Mouse (Mus musculus) embryonic facial prominence, embryonic 11.5 days (tissue): ENCODE measurements around the gene Tctex1d1. TPM values are rescaled to one million over a fixed set of nuclear protein-coding genes. Genes with fewer than 3 reads are reported as not detected.

Experiments
- ATAC-seq: fragments of 200-750 bp; cut with Nextera tagmentation; replicated peaks from 2 replicates; pipeline ENCODE4 v1.8.0; 2017; ENCODE audit warnings: low read depth; ENCODE audit not compliant: insufficient number of reproducible peaks, low FRiP score, low TSS enrichment
- DNase-seq: peaks from one replicate; pipeline ENCODE4 v3.0.0-alpha.2; 2015; ENCODE audit warnings: low spot score
- H3K27ac ChIP-seq: fragments of 300-500 bp; sonication (generic); replicated peaks from 2 replicates; pipeline ENCODE4 v1.5.1; 2014; ENCODE audit warnings: mild to moderate bottlenecking, low read depth, low read length, control low read depth
- H3K27me3 ChIP-seq: fragments of 300-500 bp; sonication (generic); 2 replicates; pipeline ENCODE4 v1.6.1; 2014; ENCODE audit warnings: mild to moderate bottlenecking, low read length, moderate library complexity, mixed read lengths; ENCODE audit not compliant: control insufficient read depth, insufficient read depth
- H3K36me3 ChIP-seq: fragments of 300-500 bp; sonication (generic); replicated peaks from 2 replicates; pipeline ENCODE4 v1.6.1; 2014; ENCODE audit warnings: low read depth, mild to moderate bottlenecking, low read length, moderate library complexity, mixed read lengths; ENCODE audit not compliant: control insufficient read depth, insufficient read depth
- H3K4me1 ChIP-seq: fragments of 300-500 bp; sonication (generic); 2 replicates; pipeline ENCODE4 v1.6.1; 2014; ENCODE audit warnings: low read length, mixed read lengths; ENCODE audit not compliant: control insufficient read depth, insufficient read depth
- H3K4me2 ChIP-seq: fragments of 300-500 bp; sonication (generic); 2 replicates; pipeline ENCODE4 v1.6.1; 2014; ENCODE audit warnings: low read depth, mild to moderate bottlenecking, control low read depth, low read length, moderate library complexity
- H3K4me3 ChIP-seq: fragments of 300-500 bp; sonication (generic); 2 replicates; pipeline ENCODE4 v1.5.1; 2014; ENCODE audit warnings: low read depth, low read length, control low read depth
- H3K9ac ChIP-seq: fragments of 300-500 bp; sonication (generic); replicated peaks from 2 replicates; pipeline ENCODE4 v1.6.1; 2014; ENCODE audit warnings: mild to moderate bottlenecking, control low read depth, low read length
- H3K9me3 ChIP-seq: fragments of 300-500 bp; sonication (generic); replicated peaks from 2 replicates; pipeline ENCODE4 v1.6.1; 2016; ENCODE audit warnings: mild to moderate bottlenecking, low read length, inconsistent platforms, mixed read lengths; ENCODE audit not compliant: control insufficient read depth
- WGBS: fragments of 180-500 bp; shearing (Covaris S2); extraction: QIAGEN DNeasy Blood & Tissue Kit; methylation state at CpG from one replicate; pipeline ENCODE4 v1.1.7; 2014; 5-methylcytosine and 5-hydroxymethylcytosine counted together
- polyA plus RNA-seq: library from polyadenylated mRNA; unstranded; fragments of >200 nt; fragmentation: Nextera tagmentation; extraction: Ambion mirVana; gene quantifications from 2 replicates; pipeline ENCODE4 v1.2.1, GENCODE M21; 2014

The Tctex1d1 gene
- polyA plus RNA-seq, 1 experiment from 2014 or later: 1.1 TPM

DNA sequence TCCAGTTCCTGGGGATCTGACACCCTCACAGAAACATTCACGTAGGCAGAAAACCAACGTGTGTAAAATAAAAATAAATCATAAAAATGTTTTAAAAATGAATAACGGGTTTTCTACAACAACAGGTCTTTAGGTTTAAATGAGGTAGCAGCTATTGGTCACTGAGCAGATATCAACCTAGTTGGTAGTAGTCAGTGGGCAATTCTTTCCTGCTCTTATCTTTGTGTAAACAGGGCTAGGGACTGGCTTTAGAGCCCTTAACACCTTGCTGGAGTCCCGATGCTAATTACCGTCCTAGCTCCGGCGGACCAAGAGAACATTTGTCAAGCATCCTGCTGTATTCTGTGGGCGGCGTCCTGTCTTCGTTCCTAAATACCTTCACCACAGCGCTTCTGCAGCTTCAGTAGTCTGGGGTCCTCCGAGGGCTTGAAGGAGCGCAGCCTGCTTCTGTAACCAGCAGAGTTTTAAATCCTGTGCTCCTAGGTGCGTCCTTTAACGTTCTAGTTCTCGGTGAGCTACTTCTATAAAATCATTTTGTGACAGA is 556 bp upstream of the Tctex1d1 start:
- H3K36me3 ChIP-seq: no peaks in the 10 kb centered on the region
- DNase-seq: peak; percentile 45
- no peak overlapping the region for H3K27ac ChIP-seq
- H3K27me3 ChIP-seq: no peaks in the 10 kb centered on the region
- ATAC-seq: no peak
- H3K4me1 ChIP-seq: peaks cover 5% of the 10 kb centered on the region; the same call in 1 of the 2 replicates
- peak overlapping the region; percentile 68 for H3K4me2 ChIP-seq
- H3K9me3 ChIP-seq: no peaks in the 10 kb centered on the region
- H3K4me3 ChIP-seq: 0 out of 2 replicates have a peak overlapping the region, but pooled peaks have one; percentile 3
- H3K9ac ChIP-seq: no peak overlapping the region
- WGBS: 11% methylated on average over 16 of the region's 16 CpGs

DNA sequence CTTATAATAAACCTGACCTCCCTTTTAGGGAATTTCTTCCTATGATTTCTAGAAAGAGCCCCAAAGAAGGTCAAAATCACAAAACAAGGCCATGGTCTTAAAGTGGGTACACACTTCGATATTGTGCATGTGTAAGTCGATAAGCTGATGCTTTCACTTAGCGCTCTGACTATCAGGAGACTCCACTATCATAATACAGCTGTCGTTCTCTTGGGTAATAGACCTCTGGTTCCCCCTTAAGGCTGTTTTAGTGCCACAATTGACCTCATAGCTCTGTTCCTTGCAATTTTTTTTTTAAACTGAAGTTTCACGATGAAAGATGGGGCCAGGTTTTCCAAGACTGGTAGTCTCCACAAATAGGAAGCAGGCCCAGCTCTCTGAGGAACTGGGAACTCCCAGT is 979 bp downstream of the Tctex1d1 start:
- WGBS: 50% methylated on average over 5 of the region's 5 CpGs
- DNase-seq: no peak
- H3K4me2 ChIP-seq: 0 out of 2 replicates have a peak overlapping the region, but pooled peaks have one; percentile 68

DNA sequence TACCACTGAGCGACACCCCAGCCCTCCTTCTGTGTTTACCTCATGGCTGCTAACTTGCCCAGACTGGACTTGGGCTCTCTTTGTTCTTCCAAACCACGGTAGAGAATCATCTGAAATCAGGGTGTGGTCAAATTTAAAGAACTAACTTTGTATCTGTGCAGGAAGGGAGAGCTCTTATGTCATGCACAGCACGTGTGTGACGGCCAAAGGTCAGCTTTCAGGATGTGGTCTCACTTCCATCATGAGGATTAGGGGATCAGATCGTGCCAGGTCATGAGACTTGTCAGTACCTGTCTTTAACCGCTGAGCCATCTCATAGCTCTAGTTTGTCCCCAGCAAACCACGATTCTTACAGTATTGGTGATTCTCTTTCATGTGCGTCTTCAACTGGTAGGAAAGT is 3.3 kb downstream of the Tctex1d1 start:
- WGBS: 79% methylated on average over 8 of the region's 8 CpGs
- no peaks in the 10 kb centered on the region for H3K9me3 ChIP-seq
- no peaks in the 10 kb centered on the region for H3K27me3 ChIP-seq
- H3K4me1 ChIP-seq: peaks cover 5% of the 10 kb centered on the region; the same call in 1 of the 2 replicates
- H3K27ac ChIP-seq: no peak overlapping the region
- H3K4me3 ChIP-seq: no peak overlapping the region
- no peaks in the 10 kb centered on the region for H3K36me3 ChIP-seq
- no peak for ATAC-seq
- H3K9ac ChIP-seq: no peak overlapping the region
- DNase-seq: no peak
- H3K4me2 ChIP-seq: no peak overlapping the region

More for the DNA sequence above, 979 bp downstream of the Tctex1d1 start:
- Histone ChIP-seq H3K27me3 (no peaks in the 10 kb centered on the region), H3K9me3 (no peaks in the 10 kb centered on the region), H3K4me1 (peaks cover 5% of the 10 kb centered on the region; the same call in 1 of the 2 replicates), H3K9ac (no peak overlapping the region), H3K4me3 (no peak overlapping the region), H3K36me3 (no peaks in the 10 kb centered on the region), H3K27ac (no peak overlapping the region)
- ATAC-seq: no peak

DNA sequence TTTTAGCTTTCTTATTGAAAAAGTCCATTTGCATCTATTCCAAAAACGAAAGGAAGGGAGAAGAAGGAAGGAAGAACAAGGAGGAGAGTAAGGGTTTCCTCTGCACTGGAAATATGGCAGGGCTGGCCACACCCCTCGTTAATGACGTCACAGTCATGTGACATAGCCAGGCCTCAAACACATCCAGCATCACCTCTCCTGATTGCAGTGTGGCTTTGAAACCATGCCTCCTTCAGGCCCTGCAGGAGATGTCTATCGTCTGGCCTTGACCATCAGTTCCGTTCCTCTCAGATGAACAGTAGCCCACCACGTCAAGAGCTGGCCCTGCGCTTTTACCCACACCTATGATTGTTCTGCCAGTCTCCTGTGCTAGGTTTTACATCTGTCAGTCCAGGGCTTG is 7.8 kb downstream of the Tctex1d1 start:
- Histone ChIP-seq H3K4me2 (no peak overlapping the region), H3K36me3 (no peaks in the 10 kb centered on the region), H3K4me1 (no peaks in the 10 kb centered on the region), H3K4me3 (no peak overlapping the region), H3K27ac (no peak overlapping the region), H3K9ac (no peak overlapping the region), H3K9me3 (no peaks in the 10 kb centered on the region), H3K27me3 (no peaks in the 10 kb centered on the region)
- ATAC-seq (no peak), DNase-seq (no peak)
- 72% methylated on average over 7 of the region's 7 CpGs for WGBS

DNA sequence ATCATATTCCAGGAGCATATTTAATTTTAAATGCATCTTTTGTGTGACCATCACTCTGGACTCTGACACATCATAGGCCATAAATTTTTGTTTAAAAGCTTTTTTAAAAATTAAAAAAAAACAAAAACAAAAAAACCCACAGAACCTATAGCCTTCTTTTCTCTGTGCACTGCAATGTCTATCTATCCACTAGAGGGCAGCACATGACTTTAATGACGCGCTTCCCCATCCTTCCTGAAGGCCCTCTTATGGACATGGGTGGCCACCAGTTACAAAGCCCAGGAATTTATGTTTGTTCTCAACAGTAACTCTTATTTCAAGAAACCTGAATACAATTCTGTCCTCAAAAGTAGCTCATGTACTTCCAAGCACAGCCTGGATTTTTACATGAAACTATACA is 8.5 kb downstream of the Tctex1d1 start:
- DNase-seq: peak; percentile 89
- Histone ChIP-seq H3K27me3 (no peaks in the 10 kb centered on the region), H3K36me3 (no peaks in the 10 kb centered on the region), H3K4me2 (no peak overlapping the region), H3K4me1 (no peaks in the 10 kb centered on the region), H3K9me3 (no peaks in the 10 kb centered on the region), H3K27ac (no peak overlapping the region), H3K4me3 (no peak overlapping the region), H3K9ac (no peak overlapping the region)
- 0 out of 2 replicates have a peak, but pooled peaks have one; percentile 76 for ATAC-seq
- 4% methylated on average over 2 of the region's 2 CpGs for WGBS

DNA sequence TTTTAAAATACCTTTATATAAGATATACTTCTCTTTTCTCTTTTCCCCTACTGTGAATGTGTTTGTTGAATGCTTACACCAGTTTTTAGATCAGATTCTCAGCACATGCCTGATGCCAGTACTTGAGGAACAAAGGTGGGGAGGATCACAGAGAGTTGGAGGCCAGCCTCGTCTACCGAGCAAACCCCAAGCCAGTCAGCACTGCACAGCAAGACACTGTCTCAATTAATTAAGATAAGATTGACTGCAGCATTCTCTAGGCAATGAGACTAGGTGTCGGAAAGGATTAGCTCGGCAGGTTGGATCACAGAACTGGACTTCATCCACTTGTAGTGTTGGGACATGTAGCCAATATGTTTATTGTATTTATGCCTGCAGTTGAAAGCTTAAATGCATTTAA is 8.9 kb downstream of the Tctex1d1 start:
- no peaks in the 10 kb centered on the region for H3K27me3 ChIP-seq
- H3K4me2 ChIP-seq: no peak overlapping the region
- no peak overlapping the region for H3K9ac ChIP-seq
- no peaks in the 10 kb centered on the region for H3K4me1 ChIP-seq
- H3K27ac ChIP-seq: no peak overlapping the region
- H3K9me3 ChIP-seq: no peaks in the 10 kb centered on the region
- DNase-seq (no peak), ATAC-seq (0 out of 2 replicates have a peak, but pooled peaks have one; percentile 26)
- no peak overlapping the region for H3K4me3 ChIP-seq
- 51% methylated on average over 4 of the region's 4 CpGs for WGBS
- H3K36me3 ChIP-seq: no peaks in the 10 kb centered on the region

DNA sequence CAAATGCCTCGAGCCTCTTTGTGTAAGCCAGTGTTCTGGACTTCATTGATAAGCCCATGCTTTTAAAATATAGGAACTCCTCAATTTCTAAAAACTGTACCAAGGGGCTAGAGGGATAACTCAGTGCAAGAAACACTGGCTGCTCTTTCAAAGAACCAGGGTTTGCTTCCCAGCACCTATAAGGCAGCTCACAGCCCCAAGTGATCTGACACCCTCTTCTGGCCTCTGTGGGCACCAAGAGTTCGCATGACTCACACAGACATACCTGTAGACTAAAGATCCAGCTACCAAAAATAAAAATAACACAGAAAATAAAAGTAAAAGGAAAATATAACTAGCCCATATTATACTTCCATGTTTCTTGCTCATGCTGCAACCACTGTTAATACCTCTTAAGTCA is 9.3 kb downstream of the Tctex1d1 start:
- Histone ChIP-seq H3K27me3 (no peaks in the 10 kb centered on the region), H3K27ac (no peak overlapping the region), H3K4me1 (no peaks in the 10 kb centered on the region), H3K36me3 (no peaks in the 10 kb centered on the region), H3K9ac (no peak overlapping the region), H3K4me2 (no peak overlapping the region), H3K4me3 (no peak overlapping the region), H3K9me3 (no peaks in the 10 kb centered on the region)
- no peak for DNase-seq
- WGBS: 70% methylated on average over 2 of the region's 2 CpGs
- ATAC-seq: no peak

DNA sequence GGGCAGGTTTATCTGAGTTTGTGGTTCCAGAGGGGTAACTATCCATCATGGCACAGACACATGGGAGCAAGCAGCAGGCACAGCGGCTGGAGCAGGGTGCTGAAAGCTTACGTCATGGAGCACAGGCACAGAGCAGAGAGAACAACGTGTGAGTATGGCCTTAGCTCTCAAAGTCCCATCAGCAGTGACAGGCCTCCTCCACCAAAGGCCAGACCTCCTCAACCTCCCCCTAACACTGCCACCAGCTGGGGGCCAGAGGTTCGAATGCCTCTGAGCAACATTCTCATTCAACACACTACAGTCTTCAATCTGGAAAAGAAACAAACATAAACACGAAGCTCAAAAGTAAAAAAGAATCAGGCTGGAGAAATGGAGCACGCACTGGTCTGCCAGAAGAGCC is 10.1 kb downstream of the Tctex1d1 start:
- Histone ChIP-seq H3K4me2 (no peak overlapping the region), H3K9ac (no peak overlapping the region), H3K36me3 (no peaks in the 10 kb centered on the region), H3K4me1 (no peaks in the 10 kb centered on the region), H3K27ac (no peak overlapping the region), H3K9me3 (no peaks in the 10 kb centered on the region), H3K27me3 (no peaks in the 10 kb centered on the region), H3K4me3 (no peak overlapping the region)
- no peak for ATAC-seq
- WGBS: 69% methylated on average over 6 of the region's 6 CpGs
- DNase-seq: no peak
